Mouse (Mus musculus) thymus, adult 2 months (tissue): ENCODE data around the gene 2510002D24Rik. TPM values are rescaled to one million over a fixed set of nuclear protein-coding genes. Genes with fewer than 3 reads are reported as not detected.

ENCODE experiments used
- DNase-seq: peaks from one replicate; pipeline ENCODE4 v3.0.0; 2021
- H3K27ac ChIP-seq: fragments of 200-500 bp; 2 replicates; pipeline ENCODE4 v1.5.1; 2012; ENCODE audit warnings: low read length, control low read depth; ENCODE audit not compliant: control insufficient read depth, insufficient read depth
- H3K27me3 ChIP-seq: fragments of 200-500 bp; 2 replicates; pipeline ENCODE4 v1.6.1; 2012; ENCODE audit warnings: mild to moderate bottlenecking, low read length, moderate library complexity, mixed read lengths; ENCODE audit not compliant: control insufficient read depth, insufficient read depth
- H3K36me3 ChIP-seq: fragments of 200-500 bp; 2 replicates; pipeline ENCODE4 v1.6.1; 2012; ENCODE audit warnings: mild to moderate bottlenecking, low read length, moderate library complexity; ENCODE audit not compliant: control insufficient read depth, insufficient read depth
- H3K4me1 ChIP-seq: fragments of 200-500 bp; replicated peaks from 2 replicates; pipeline ENCODE4 v1.6.1; 2012; ENCODE audit warnings: low read length; ENCODE audit not compliant: control insufficient read depth, insufficient read depth
- H3K4me3 ChIP-seq: fragments of 200-500 bp; 2 replicates; pipeline ENCODE4 v1.5.1; 2012; ENCODE audit warnings: mild to moderate bottlenecking, low read length, control low read depth, moderate library complexity; ENCODE audit not compliant: control insufficient read depth, insufficient read depth
- CTCF ChIP-seq: fragments of 200-500 bp; IDR thresholded peaks from 2 replicates; pipeline ENCODE4 v1.5.1; 2012; ENCODE audit warnings: mild to moderate bottlenecking, control low read depth, low read length, moderate library complexity, borderline replicate concordance; ENCODE audit not compliant: control insufficient read depth, poor library complexity, insufficient read depth; ENCODE audit errors: extremely low read depth
- POLR2A ChIP-seq: fragments of 200-500 bp; IDR thresholded peaks from 2 replicates; pipeline ENCODE4 v1.6.1; 2012; ENCODE audit warnings: mild to moderate bottlenecking, low read length, control low read depth, moderate library complexity; ENCODE audit not compliant: control insufficient read depth, poor library complexity, insufficient read depth; ENCODE audit errors: extremely low read depth
- WGBS: fragments of 180-500 bp; shearing (Covaris S2); methylation state at CpG from one replicate; pipeline ENCODE4 v1.1.7; 2018; 5-methylcytosine and 5-hydroxymethylcytosine counted together
- polyA plus RNA-seq: library from polyadenylated mRNA; depleted of rRNA; stranded (reverse); fragments of >200 nt; gene quantifications from 2 replicates; pipeline ENCODE4 v1.2.3, GENCODE M21; 2012; rRNA removed

2510002D24Rik gene
- polyA plus RNA-seq = 61.5 and 78.3 TPM in 2 replicates

- H3K4me1 ChIP-seq = peaks cover 2% of the 10 kb centered on the region
- DNase-seq = peak; percentile 95
- TF ChIP-seq POLR2A = peak; percentile 87
- TF ChIP-seq CTCF = no peak
- peak within 1 kb of the TSS; percentile 72 for H3K4me3 ChIP-seq
- H3K27me3 ChIP-seq = no peaks in the 10 kb centered on the region
- 1% methylated on average over 46 of the region's 46 CpGs for WGBS
- H3K36me3 ChIP-seq = peaks cover 16% of the 10 kb centered on the region
- H3K27ac ChIP-seq = no peak within 1 kb of the TSS
Measured at GRCm38 (mm10) chr16:18836468-18837208, at the start of gene 2510002D24Rik, which contains the start of gene Gm28539. TSS of gene 2510002D24Rik (plus strand) at chr16:18836578. TSS of gene Gm28539 (plus strand) at chr16:18836584.

- Histone ChIP-seq H3K4me3 (no peak overlapping the region), H3K36me3 (peaks cover 40% of the 10 kb centered on the region), H3K27me3 (no peaks in the 10 kb centered on the region), H3K4me1 (no peaks in the 10 kb centered on the region), H3K27ac (no peak overlapping the region)
- DNase-seq = no peak
- TF ChIP-seq POLR2A (no peak), CTCF (no peak)
- 96% methylated on average over 10 of the region's 10 CpGs for WGBS
Measured at GRCm38 (mm10) chr16:18786652-18787051, 49.7 kb upstream of the 2510002D24Rik start.

- TF ChIP-seq POLR2A (no peak), CTCF (no peak)
- WGBS = 61% methylated on average over 10 of the region's 10 CpGs
- H3K4me1 ChIP-seq = no peaks in the 10 kb centered on the region
- no peak overlapping the region for H3K4me3 ChIP-seq
- DNase-seq = no peak
- no peaks in the 10 kb centered on the region for H3K27me3 ChIP-seq
- no peak overlapping the region for H3K27ac ChIP-seq
- H3K36me3 ChIP-seq = peaks cover 40% of the 10 kb centered on the region
Measured at GRCm38 (mm10) chr16:18788627-18789406, 47.6 kb upstream of the 2510002D24Rik start.

GRCm38 (mm10) chr16:18795223-18795899 lies 41.0 kb upstream of the 2510002D24Rik start:
- WGBS = 97% methylated on average over 11 of the region's 11 CpGs
- H3K36me3 ChIP-seq = peaks cover 31% of the 10 kb centered on the region
- no peak for DNase-seq
- no peak overlapping the region for H3K4me3 ChIP-seq
- H3K4me1 ChIP-seq = no peaks in the 10 kb centered on the region
- no peaks in the 10 kb centered on the region for H3K27me3 ChIP-seq
- no peak for TF ChIP-seq CTCF
- no peak for TF ChIP-seq POLR2A
- H3K27ac ChIP-seq = no peak overlapping the region

GRCm38 (mm10) chr16:18796645-18797044 lies 39.7 kb upstream of the 2510002D24Rik start:
- Histone ChIP-seq H3K4me3 (no peak overlapping the region), H3K27me3 (no peaks in the 10 kb centered on the region), H3K27ac (no peak overlapping the region), H3K36me3 (peaks cover 30% of the 10 kb centered on the region), H3K4me1 (no peaks in the 10 kb centered on the region)
- no peak for DNase-seq
- TF ChIP-seq CTCF (no peak), POLR2A (no peak)
- 97% methylated on average over 7 of the region's 7 CpGs for WGBS

- Histone ChIP-seq H3K27me3 (no peaks in the 10 kb centered on the region), H3K4me3 (no peak overlapping the region), H3K27ac (no peak overlapping the region), H3K36me3 (peaks cover 31% of the 10 kb centered on the region), H3K4me1 (no peaks in the 10 kb centered on the region)
- whole genome bisulfite sequencing = 91% methylated on average over 5 of the region's 5 CpGs
- no peak for DNase-seq
- TF ChIP-seq CTCF (no peak), POLR2A (no peak)
Measured at GRCm38 (mm10) chr16:18798151-18798550, 38.2 kb upstream of the 2510002D24Rik start.
